Mouse (Mus musculus) ES-E14 (cell line): ENCODE measurements at regions not wholly inside any gene's neighbourhood (a gene's known extent, or its start where the extent isn't known, plus 50 kb on each side); places are given as distances from the start of the nearest gene placed in this dataset.

Experiments used
- MAFK ChIP-seq: IDR thresholded peaks from 2 replicates; pipeline ENCODE4 v1.6.1; 2014; ENCODE audit warnings: mild to moderate bottlenecking, low read depth, low read length, inconsistent platforms; ENCODE audit not compliant: insufficient read depth
- ZC3H11A ChIP-seq: IDR thresholded peaks from 2 replicates; pipeline ENCODE4 v1.6.1; 2012; ENCODE audit warnings: low read depth, mild to moderate bottlenecking, inconsistent platforms, low read length, borderline replicate concordance

- TF ChIP-seq ZC3H11A, result no peak
- TF ChIP-seq MAFK, result no peak
Measured at GRCm38 (mm10) chr4:80764024-80764423, 69.9 kb upstream of the Tyrp1 start.
